Mouse (Mus musculus): Measurements from ENCODE around the gene Ces4a. TPM values are rescaled to one million over a fixed set of nuclear protein-coding genes. Genes with fewer than 3 reads are reported as not detected.
"Not testable (repeated sequence)": the region's sequence is repeated elsewhere in the genome, so short reads cannot be mapped to it uniquely, and the experiment has no call there.

Ces4a gene
- 0.11 and 0.29 TPM in 2 replicates for polyA plus RNA-seq (2015; fragmentation: Nextera tagmentation; extraction: Ambion mirVana)

- 87% methylated on average over 5 of the region's 5 CpGs for WGBS
These were observed at the start of gene Ces4a for GRCm38 (mm10) chr8:105131509-105131908. Gene Ces4a (plus strand): TSS chr8:105131800.

GRCm38 (mm10) chr8:105083449-105084050, 48.0 kb upstream of the Ces4a start, which contains the start of gene Ces3b:
Gene Ces3b (plus strand): TSS chr8:105083753.
- Histone ChIP-seq H3K4me2 (ENCODE audit: low read length) (no peak within 1 kb of the TSS), H3K36me3 (ENCODE audit: control insufficient read depth, insufficient read depth) (no peaks in the 10 kb centered on the region), H3K4me1 (replicated peaks; ENCODE audit: control insufficient read depth, insufficient read depth, low read length) (no peaks in the 10 kb centered on the region), H3K9me3 (ENCODE audit: control insufficient read depth, low read length) (no peaks in the 10 kb centered on the region), H3K4me3 (replicated peaks; ENCODE audit: low read length) (no peak within 1 kb of the TSS), H3K27ac (ENCODE audit: low read length) (no peak within 1 kb of the TSS), H3K9ac (replicated peaks; ENCODE audit: low read depth, low read length) (no peak within 1 kb of the TSS), H3K27me3 (replicated peaks; ENCODE audit: control insufficient read depth, insufficient read depth, low read length) (no peaks in the 10 kb centered on the region)
- ATAC-seq = no peak
- 81% methylated on average over 7 of the region's 7 CpGs for WGBS

More at GRCm38 (mm10) chr8:105131509-105131908, at the start of gene Ces4a:
- Histone ChIP-seq H3K4me1 (replicated peaks; ENCODE audit: control insufficient read depth, insufficient read depth, low read length) (no peaks in the 10 kb centered on the region), H3K27me3 (replicated peaks; ENCODE audit: control insufficient read depth, insufficient read depth, low read length) (no peaks in the 10 kb centered on the region), H3K4me2 (ENCODE audit: low read length) (no peak within 1 kb of the TSS), H3K27ac (ENCODE audit: low read length) (no peak within 1 kb of the TSS), H3K9me3 (ENCODE audit: control insufficient read depth, low read length) (no peaks in the 10 kb centered on the region), H3K36me3 (ENCODE audit: control insufficient read depth, insufficient read depth) (no peaks in the 10 kb centered on the region), H3K4me3 (replicated peaks; ENCODE audit: low read length) (no peak within 1 kb of the TSS), H3K9ac (replicated peaks; ENCODE audit: low read depth, low read length) (no peak within 1 kb of the TSS)
- ATAC-seq = no peak

- not testable (repeated sequence) for H3K27ac ChIP-seq (ENCODE audit: low read length); H3K4me3 ChIP-seq (replicated peaks; ENCODE audit: low read length); H3K9ac ChIP-seq (replicated peaks; ENCODE audit: low read depth, low read length); H3K36me3 ChIP-seq (ENCODE audit: control insufficient read depth, insufficient read depth); ATAC-seq; H3K4me1 ChIP-seq (replicated peaks; ENCODE audit: control insufficient read depth, insufficient read depth, low read length); H3K4me2 ChIP-seq (ENCODE audit: low read length); H3K9me3 ChIP-seq (ENCODE audit: control insufficient read depth, low read length); H3K27me3 ChIP-seq (replicated peaks; ENCODE audit: control insufficient read depth, insufficient read depth, low read length)
- 87% methylated on average over 4 of the region's 5 CpGs for WGBS
These were observed 43.4 kb upstream of the Ces4a start for GRCm38 (mm10) chr8:105088166-105088565.

GRCm38 (mm10) chr8:105088581-105088980, 43.0 kb upstream of the Ces4a start:
- WGBS = 73% methylated on average over 4 of the region's 4 CpGs
- Histone ChIP-seq H3K4me2 (ENCODE audit: low read length) (no peak overlapping the region), H3K9me3 (ENCODE audit: control insufficient read depth, low read length) (no peaks in the 10 kb centered on the region), H3K27me3 (replicated peaks; ENCODE audit: control insufficient read depth, insufficient read depth, low read length) (no peaks in the 10 kb centered on the region), H3K27ac (ENCODE audit: low read length) (no peak overlapping the region), H3K9ac (replicated peaks; ENCODE audit: low read depth, low read length) (no peak overlapping the region), H3K4me1 (replicated peaks; ENCODE audit: control insufficient read depth, insufficient read depth, low read length) (no peaks in the 10 kb centered on the region), H3K36me3 (ENCODE audit: control insufficient read depth, insufficient read depth) (no peaks in the 10 kb centered on the region), H3K4me3 (replicated peaks; ENCODE audit: low read length) (no peak overlapping the region)
- no peak for ATAC-seq

- no peaks in the 10 kb centered on the region for H3K9me3 ChIP-seq (ENCODE audit: control insufficient read depth, low read length)
- no peak for ATAC-seq
- 87% methylated on average over 3 of the region's 3 CpGs for WGBS
- no peaks in the 10 kb centered on the region for H3K4me1 ChIP-seq (replicated peaks; ENCODE audit: control insufficient read depth, insufficient read depth, low read length)
- no peak overlapping the region for H3K4me3 ChIP-seq (replicated peaks; ENCODE audit: low read length)
- no peaks in the 10 kb centered on the region for H3K27me3 ChIP-seq (replicated peaks; ENCODE audit: control insufficient read depth, insufficient read depth, low read length)
- H3K9ac ChIP-seq (replicated peaks; ENCODE audit: low read depth, low read length) = no peak overlapping the region
- H3K27ac ChIP-seq (ENCODE audit: low read length) = no peak overlapping the region
- H3K4me2 ChIP-seq (ENCODE audit: low read length) = no peak overlapping the region
- H3K36me3 ChIP-seq (ENCODE audit: control insufficient read depth, insufficient read depth) = no peaks in the 10 kb centered on the region
These were observed 37.6 kb upstream of the Ces4a start for GRCm38 (mm10) chr8:105093992-105094391.

GRCm38 (mm10) chr8:105102101-105102785, 29.4 kb upstream of the Ces4a start:
- not testable (repeated sequence) for H3K27me3 ChIP-seq (replicated peaks; ENCODE audit: control insufficient read depth, insufficient read depth, low read length); H3K9ac ChIP-seq (replicated peaks; ENCODE audit: low read depth, low read length); ATAC-seq; H3K4me1 ChIP-seq (replicated peaks; ENCODE audit: control insufficient read depth, insufficient read depth, low read length); H3K4me2 ChIP-seq (ENCODE audit: low read length); H3K36me3 ChIP-seq (ENCODE audit: control insufficient read depth, insufficient read depth); H3K9me3 ChIP-seq (ENCODE audit: control insufficient read depth, low read length); H3K27ac ChIP-seq (ENCODE audit: low read length); H3K4me3 ChIP-seq (replicated peaks; ENCODE audit: low read length)
- 73% methylated on average over 4 of the region's 4 CpGs for WGBS

GRCm38 (mm10) chr8:105103701-105104100, 27.9 kb upstream of the Ces4a start:
- ATAC-seq = not testable (repeated sequence)
- WGBS = 88% methylated on average over 5 of the region's 5 CpGs

GRCm38 (mm10) chr8:105104220-105104619, 27.4 kb upstream of the Ces4a start:
- no peak for ATAC-seq
- H3K9me3 ChIP-seq (ENCODE audit: control insufficient read depth, low read length) = no peaks in the 10 kb centered on the region
- WGBS = 84% methylated on average over 3 of the region's 3 CpGs

More at GRCm38 (mm10) chr8:105103701-105104100, 27.9 kb upstream of the Ces4a start:
- not testable (repeated sequence) for H3K9ac ChIP-seq (replicated peaks; ENCODE audit: low read depth, low read length); H3K4me1 ChIP-seq (replicated peaks; ENCODE audit: control insufficient read depth, insufficient read depth, low read length); H3K4me3 ChIP-seq (replicated peaks; ENCODE audit: low read length); H3K36me3 ChIP-seq (ENCODE audit: control insufficient read depth, insufficient read depth); H3K9me3 ChIP-seq (ENCODE audit: control insufficient read depth, low read length); H3K27ac ChIP-seq (ENCODE audit: low read length); H3K4me2 ChIP-seq (ENCODE audit: low read length); H3K27me3 ChIP-seq (replicated peaks; ENCODE audit: control insufficient read depth, insufficient read depth, low read length)

GRCm38 (mm10) chr8:105129864-105130263, 1.7 kb upstream of the Ces4a start:
- no peak overlapping the region for H3K4me2 ChIP-seq (ENCODE audit: low read length)
- H3K9me3 ChIP-seq (ENCODE audit: control insufficient read depth, low read length) = no peaks in the 10 kb centered on the region
- no peak overlapping the region for H3K4me3 ChIP-seq (replicated peaks; ENCODE audit: low read length)
- no peak overlapping the region for H3K9ac ChIP-seq (replicated peaks; ENCODE audit: low read depth, low read length)
- ATAC-seq = no peak
- no peaks in the 10 kb centered on the region for H3K36me3 ChIP-seq (ENCODE audit: control insufficient read depth, insufficient read depth)
- 84% methylated on average over 9 of the region's 9 CpGs for WGBS
- no peaks in the 10 kb centered on the region for H3K4me1 ChIP-seq (replicated peaks; ENCODE audit: control insufficient read depth, insufficient read depth, low read length)
- no peaks in the 10 kb centered on the region for H3K27me3 ChIP-seq (replicated peaks; ENCODE audit: control insufficient read depth, insufficient read depth, low read length)
- H3K27ac ChIP-seq (ENCODE audit: low read length) = no peak overlapping the region

More at GRCm38 (mm10) chr8:105104220-105104619, 27.4 kb upstream of the Ces4a start:
- Histone ChIP-seq H3K27me3 (replicated peaks; ENCODE audit: control insufficient read depth, insufficient read depth, low read length) (no peaks in the 10 kb centered on the region), H3K36me3 (ENCODE audit: control insufficient read depth, insufficient read depth) (no peaks in the 10 kb centered on the region), H3K27ac (ENCODE audit: low read length) (no peak overlapping the region), H3K9ac (replicated peaks; ENCODE audit: low read depth, low read length) (no peak overlapping the region), H3K4me1 (replicated peaks; ENCODE audit: control insufficient read depth, insufficient read depth, low read length) (no peaks in the 10 kb centered on the region), H3K4me3 (replicated peaks; ENCODE audit: low read length) (no peak overlapping the region), H3K4me2 (ENCODE audit: low read length) (no peak overlapping the region)
